Mouse (Mus musculus) small intestine, adult 2 months (tissue): Measurements from ENCODE around the gene Cdk5. TPM values are rescaled to one million over a fixed set of nuclear protein-coding genes. Genes with fewer than 3 reads are reported as not detected.

Experiments used
- H3K27ac ChIP-seq: fragments of 200-500 bp; 2 replicates; pipeline ENCODE4 v1.5.1; 2012; ENCODE audit warnings: low read depth, low read length, control low read depth, inconsistent platforms; ENCODE audit not compliant: insufficient read depth
- H3K27me3 ChIP-seq: fragments of 200-500 bp; 2 replicates; pipeline ENCODE4 v1.6.1; 2012; ENCODE audit warnings: mild to moderate bottlenecking, moderate library complexity, low read length, inconsistent platforms; ENCODE audit not compliant: control insufficient read depth, insufficient read depth
- H3K36me3 ChIP-seq: fragments of 200-500 bp; 2 replicates; pipeline ENCODE4 v1.6.1; 2012; ENCODE audit warnings: mild to moderate bottlenecking, low read length, control low read depth, inconsistent platforms; ENCODE audit not compliant: control insufficient read depth, insufficient read depth
- H3K4me1 ChIP-seq: fragments of 200-500 bp; 2 replicates; pipeline ENCODE4 v1.6.1; 2012; ENCODE audit warnings: low read length, inconsistent platforms, mixed read lengths; ENCODE audit not compliant: control insufficient read depth, insufficient read depth, insufficient read length
- H3K4me3 ChIP-seq: fragments of 200-500 bp; 2 replicates; pipeline ENCODE4 v1.5.1; 2012; ENCODE audit warnings: low read depth, mild to moderate bottlenecking, control low read depth, inconsistent platforms, low read length, moderate library complexity
- CTCF ChIP-seq: fragments of 200-500 bp; IDR thresholded peaks from 2 replicates; pipeline ENCODE4 v1.5.1; 2012; ENCODE audit warnings: low read depth, mild to moderate bottlenecking, control low read depth, inconsistent platforms, low read length, moderate library complexity, mixed read lengths; ENCODE audit not compliant: insufficient replicate concordance, insufficient read length; ENCODE audit errors: extremely low read depth
- POLR2A ChIP-seq: fragments of 200-500 bp; IDR thresholded peaks from 2 replicates; pipeline ENCODE4 v1.6.1; 2012; ENCODE audit warnings: low read depth, mild to moderate bottlenecking, control low read depth, inconsistent platforms, low read length, moderate library complexity
- WGBS: fragments of 180-500 bp; shearing (Covaris S2); methylation state at CpG from one replicate; pipeline ENCODE4 v1.1.7; 2018; 5-methylcytosine and 5-hydroxymethylcytosine counted together
- polyA plus RNA-seq: library from polyadenylated mRNA; depleted of rRNA; stranded (reverse); fragments of >200 nt; gene quantifications from 2 replicates; pipeline ENCODE4 v1.2.3, GENCODE M21; 2012; rRNA removed

Cdk5 gene
- polyA plus RNA-seq, result 34.0 and 64.7 TPM in 2 replicates

- under 1% methylated on average over 46 of the region's 46 CpGs for WGBS
- peaks cover 5% of the 10 kb centered on the region; the same call in 1 of the 2 replicates for H3K36me3 ChIP-seq
Observed at GRCm38 (mm10) chr5:24423129-24424003, at the start of gene Cdk5, which contains the start of gene Slc4a2. Gene Cdk5 (minus strand): TSS chr5:24423530. Gene Slc4a2 (plus strand): TSS chr5:24423837.

GRCm38 (mm10) chr5:24470600-24470999, 47.3 kb upstream of the Cdk5 start:
- peak; percentile 94 for TF ChIP-seq CTCF
- no peak for TF ChIP-seq POLR2A
- Histone ChIP-seq H3K4me3 (no peak overlapping the region), H3K4me1 (peaks cover 16% of the 10 kb centered on the region), H3K36me3 (no peaks in the 10 kb centered on the region), H3K27ac (no peak overlapping the region), H3K27me3 (no peaks in the 10 kb centered on the region)
- 9% methylated on average over 5 of the region's 5 CpGs for WGBS

More at GRCm38 (mm10) chr5:24423129-24424003, at the start of gene Cdk5, which contains the start of gene Slc4a2:
- H3K4me1 ChIP-seq, result peaks cover 26% of the 10 kb centered on the region
- TF ChIP-seq POLR2A, result peak; percentile 89
- 0 out of 2 replicates have a peak, but pooled peaks have one; percentile 22 for TF ChIP-seq CTCF
- peak within 1 kb of the TSS; percentile 73 for H3K4me3 ChIP-seq
- no peaks in the 10 kb centered on the region for H3K27me3 ChIP-seq
- peak within 1 kb of the TSS; percentile 97 for H3K27ac ChIP-seq

GRCm38 (mm10) chr5:24466762-24467161, 43.4 kb upstream of the Cdk5 start:
- no peaks in the 10 kb centered on the region for H3K27me3 ChIP-seq
- TF ChIP-seq CTCF, result no peak
- TF ChIP-seq POLR2A, result no peak
- no peaks in the 10 kb centered on the region for H3K36me3 ChIP-seq
- WGBS, result 83% methylated on average over 12 of the region's 12 CpGs
- no peaks in the 10 kb centered on the region for H3K4me1 ChIP-seq
- H3K4me3 ChIP-seq, result no peak overlapping the region
- no peak overlapping the region for H3K27ac ChIP-seq

- peaks cover 11% of the 10 kb centered on the region for H3K4me1 ChIP-seq
- no peak overlapping the region for H3K4me3 ChIP-seq
- TF ChIP-seq POLR2A (no peak), CTCF (no peak)
- WGBS, result 77% methylated on average over 7 of the region's 7 CpGs
- no peak overlapping the region for H3K27ac ChIP-seq
- H3K27me3 ChIP-seq, result no peaks in the 10 kb centered on the region
- H3K36me3 ChIP-seq, result no peaks in the 10 kb centered on the region
Observed at GRCm38 (mm10) chr5:24455613-24456012, 32.3 kb upstream of the Cdk5 start.

- WGBS, result 80% methylated on average over 3 of the region's 3 CpGs
- TF ChIP-seq CTCF (no peak), POLR2A (no peak)
- Histone ChIP-seq H3K4me1 (peaks cover 11% of the 10 kb centered on the region), H3K4me3 (no peak overlapping the region), H3K36me3 (no peaks in the 10 kb centered on the region), H3K27ac (no peak overlapping the region), H3K27me3 (no peaks in the 10 kb centered on the region)
Observed at GRCm38 (mm10) chr5:24455076-24455475, 31.7 kb upstream of the Cdk5 start.

- H3K27ac ChIP-seq, result no peak overlapping the region
- no peak overlapping the region for H3K4me3 ChIP-seq
- 41% methylated on average over 2 of the region's 2 CpGs for WGBS
Observed at GRCm38 (mm10) chr5:24453985-24454303, 30.6 kb upstream of the Cdk5 start.

GRCm38 (mm10) chr5:24453283-24453984, 30.1 kb upstream of the Cdk5 start:
- Histone ChIP-seq H3K27me3 (no peaks in the 10 kb centered on the region), H3K4me1 (peaks cover 11% of the 10 kb centered on the region), H3K4me3 (peak overlapping the region; percentile 92), H3K36me3 (no peaks in the 10 kb centered on the region), H3K27ac (no peak overlapping the region)
- TF ChIP-seq CTCF, result no peak
- no peak for TF ChIP-seq POLR2A
- WGBS, result 33% methylated on average over 5 of the region's 5 CpGs

More at GRCm38 (mm10) chr5:24453985-24454303, 30.6 kb upstream of the Cdk5 start:
- Histone ChIP-seq H3K36me3 (no peaks in the 10 kb centered on the region), H3K27me3 (no peaks in the 10 kb centered on the region), H3K4me1 (peaks cover 11% of the 10 kb centered on the region)
- TF ChIP-seq CTCF (no peak), POLR2A (no peak)
